Mouse (Mus musculus): ENCODE data around the gene Tmem177.

DNA sequence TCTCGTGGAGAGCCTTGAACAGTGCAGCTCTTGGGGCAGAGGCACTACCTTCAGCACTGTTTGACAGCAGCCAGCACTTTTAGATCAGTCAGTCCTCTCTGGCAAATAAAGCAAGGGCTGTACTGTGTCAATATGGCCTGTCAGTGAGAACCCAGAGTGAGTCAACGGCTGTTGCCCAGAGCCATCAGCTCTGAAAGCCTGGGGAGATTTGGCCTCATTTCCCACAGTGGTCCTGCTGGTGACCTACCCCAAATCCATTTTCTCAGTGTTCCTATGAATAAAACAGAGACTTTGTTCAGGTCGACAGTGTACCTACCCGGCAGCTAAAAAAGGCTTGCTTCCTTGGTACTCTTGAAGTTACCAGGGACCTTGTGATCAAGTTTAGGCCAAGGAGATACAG is 21.1 kb downstream of the Tmem177 start:
- TF ChIP-seq POLR2A (IDR thresholded peaks at IDR 0.05; ENCODE audit: control insufficient read depth, extremely low read depth, insufficient read depth, low read length, poor library complexity) (no peak), CTCF (IDR thresholded peaks at IDR 0.05; ENCODE audit: borderline replicate concordance, control insufficient read depth, extremely low read depth, insufficient read depth, low read length, poor library complexity) (no peak)

Measured in thymus, adult 2 months (tissue).